Mouse (Mus musculus): ENCODE measurements around the gene Thap8. TPM values are rescaled to one million over a fixed set of nuclear protein-coding genes. Genes with fewer than 3 reads are reported as not detected.

Gene Thap8
- polyA plus RNA-seq, 1 experiment from 2014 or later = 0.13 TPM

DNA sequence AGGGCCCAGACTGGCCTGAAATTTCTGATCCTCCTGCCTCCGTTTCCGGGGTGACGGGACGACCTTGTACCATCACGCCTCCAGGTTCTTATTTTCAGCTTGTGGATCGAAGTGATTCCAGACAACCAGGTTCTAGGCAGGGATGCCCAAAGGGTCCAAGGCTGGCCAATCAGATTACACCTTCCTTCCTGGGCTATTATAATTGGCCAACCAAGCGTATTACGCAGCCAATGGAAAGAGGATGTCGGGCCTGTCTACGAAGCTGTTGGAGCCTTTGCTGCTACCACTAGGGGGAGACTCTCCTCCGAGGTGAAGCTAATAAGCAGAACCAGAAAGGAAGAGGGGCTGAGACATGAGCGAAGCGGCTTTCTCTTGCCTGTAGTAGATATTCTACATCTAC lies 52.0 kb downstream of the Thap8 start:
- Histone ChIP-seq H3K4me1 (replicated peaks) (no peaks in the 10 kb centered on the region), H3K9ac (no peak overlapping the region), H3K27ac (no peak overlapping the region), H3K4me2 (no peak overlapping the region), H3K9me3 (replicated peaks) (no peaks in the 10 kb centered on the region), H3K4me3 (replicated peaks) (no peak overlapping the region), H3K36me3 (no peaks in the 10 kb centered on the region), H3K27me3 (peaks cover 56% of the 10 kb centered on the region)
- peak; percentile 70 for ATAC-seq (ENCODE audit: low read depth)
- peak; percentile 44 for DNase-seq
- 12% methylated on average over 13 of the region's 13 CpGs for WGBS (ENCODE audit: insufficient replicate concordance)

DNA sequence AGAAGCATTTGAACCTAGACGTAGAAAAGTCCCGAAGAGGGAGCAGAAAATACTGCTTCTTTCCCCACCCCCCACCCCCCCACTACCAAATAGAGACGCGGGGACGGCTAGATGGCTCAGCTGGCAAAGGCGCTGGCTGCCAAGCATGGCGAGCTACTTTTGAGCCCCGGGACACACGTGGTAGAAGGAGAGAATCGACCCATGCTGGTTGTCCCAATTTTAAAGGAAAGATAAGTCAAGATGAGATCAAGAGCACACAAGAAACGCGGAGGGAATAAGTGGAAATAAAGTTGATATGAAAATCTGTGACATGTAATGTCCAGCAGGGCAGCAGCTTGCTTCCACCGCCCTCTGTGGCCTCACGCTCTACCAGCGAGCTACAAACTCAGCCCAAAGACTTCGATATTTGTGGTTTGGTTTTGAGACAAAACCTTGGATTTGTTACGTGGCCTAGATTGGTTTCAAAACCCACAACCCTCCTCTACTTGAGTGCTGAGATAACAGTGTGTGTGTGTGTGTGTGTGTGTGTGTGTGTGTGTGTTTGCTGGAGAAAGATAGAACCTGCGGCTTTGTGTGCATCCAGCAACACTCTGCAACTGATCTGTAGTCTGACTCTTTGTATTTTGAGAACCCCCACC lies 52.8 kb downstream of the Thap8 start:
- H3K9ac ChIP-seq = no peak overlapping the region
- no peak overlapping the region for H3K27ac ChIP-seq
- peaks cover 50% of the 10 kb centered on the region for H3K27me3 ChIP-seq
- DNase-seq (no peak), ATAC-seq (ENCODE audit: low read depth) (no peak)
- no peaks in the 10 kb centered on the region for H3K4me1 ChIP-seq (replicated peaks)
- H3K9me3 ChIP-seq (replicated peaks) = no peaks in the 10 kb centered on the region
- no peak overlapping the region for H3K4me3 ChIP-seq (replicated peaks)
- no peaks in the 10 kb centered on the region for H3K36me3 ChIP-seq
- H3K4me2 ChIP-seq = no peak overlapping the region
- WGBS (ENCODE audit: insufficient replicate concordance) = 47% methylated on average over 18 of the region's 18 CpGs

DNA sequence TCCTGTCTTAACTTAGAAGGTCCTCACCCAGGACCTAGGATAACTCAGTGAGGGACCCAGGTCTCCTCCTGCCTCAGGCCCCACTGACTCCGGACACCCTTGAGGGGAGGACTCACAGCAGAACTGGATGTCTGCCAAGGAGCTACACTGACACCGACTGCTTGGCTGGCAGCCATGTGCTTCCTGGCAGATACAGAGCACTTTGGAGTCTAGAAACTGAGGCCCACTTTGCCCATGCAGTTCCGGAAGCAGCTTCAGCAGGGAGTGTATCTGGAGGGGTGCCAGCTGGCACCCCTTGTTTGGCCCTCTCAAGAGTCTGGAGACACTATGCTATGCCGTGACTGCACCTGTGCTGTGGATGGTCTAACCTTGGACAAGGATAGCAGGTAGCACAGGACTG lies 53.5 kb downstream of the Thap8 start:
- H3K4me1 ChIP-seq (replicated peaks) = no peaks in the 10 kb centered on the region
- no peaks in the 10 kb centered on the region for H3K36me3 ChIP-seq
- 38% methylated on average over 4 of the region's 4 CpGs for WGBS (ENCODE audit: insufficient replicate concordance)
- H3K9me3 ChIP-seq (replicated peaks) = no peaks in the 10 kb centered on the region
- DNase-seq = no peak
- ATAC-seq (ENCODE audit: low read depth) = no peak
- H3K27ac ChIP-seq = no peak overlapping the region
- no peak overlapping the region for H3K9ac ChIP-seq
- peaks cover 47% of the 10 kb centered on the region for H3K27me3 ChIP-seq
- no peak overlapping the region for H3K4me3 ChIP-seq (replicated peaks)
- H3K4me2 ChIP-seq = no peak overlapping the region

GRCm38 (mm10) chr7:30334563-30334962 lies 54.7 kb downstream of the Thap8 start:
- H3K27me3 ChIP-seq = peaks cover 49% of the 10 kb centered on the region

GRCm38 (mm10) chr7:30335688-30336087 lies 55.8 kb downstream of the Thap8 start:
- no peak overlapping the region for H3K4me3 ChIP-seq (replicated peaks)
- no peak for ATAC-seq (ENCODE audit: low read depth)
- peaks cover 49% of the 10 kb centered on the region for H3K27me3 ChIP-seq
- H3K27ac ChIP-seq = no peak overlapping the region
- no peaks in the 10 kb centered on the region for H3K4me1 ChIP-seq (replicated peaks)
- H3K9me3 ChIP-seq (replicated peaks) = no peaks in the 10 kb centered on the region
- WGBS (ENCODE audit: insufficient replicate concordance) = 67% methylated on average over 6 of the region's 6 CpGs
- H3K36me3 ChIP-seq = no peaks in the 10 kb centered on the region
- no peak for DNase-seq
- no peak overlapping the region for H3K9ac ChIP-seq
- H3K4me2 ChIP-seq = no peak overlapping the region

More at GRCm38 (mm10) chr7:30334563-30334962, 54.7 kb downstream of the Thap8 start:
- Histone ChIP-seq H3K4me1 (replicated peaks) (no peaks in the 10 kb centered on the region), H3K36me3 (no peaks in the 10 kb centered on the region), H3K4me2 (no peak overlapping the region), H3K27ac (no peak overlapping the region), H3K9ac (no peak overlapping the region), H3K9me3 (replicated peaks) (no peaks in the 10 kb centered on the region), H3K4me3 (replicated peaks) (no peak overlapping the region)
- WGBS (ENCODE audit: insufficient replicate concordance) = 37% methylated on average over 5 of the region's 5 CpGs
- ATAC-seq (ENCODE audit: low read depth) (no peak), DNase-seq (no peak)

- no peaks in the 10 kb centered on the region for H3K36me3 ChIP-seq
- H3K27ac ChIP-seq = no peak overlapping the region
- WGBS (ENCODE audit: insufficient replicate concordance) = 3% methylated on average over 9 of the region's 9 CpGs
- H3K4me3 ChIP-seq (replicated peaks) = no peak overlapping the region
- H3K9ac ChIP-seq = no peak overlapping the region
- H3K9me3 ChIP-seq (replicated peaks) = no peaks in the 10 kb centered on the region
- no peak overlapping the region for H3K4me2 ChIP-seq
- H3K27me3 ChIP-seq = peaks cover 44% of the 10 kb centered on the region
- no peaks in the 10 kb centered on the region for H3K4me1 ChIP-seq (replicated peaks)
- DNase-seq (peak; percentile 46), ATAC-seq (ENCODE audit: low read depth) (no peak)
Measured at GRCm38 (mm10) chr7:30336384-30336783, 56.5 kb downstream of the Thap8 start.

DNA sequence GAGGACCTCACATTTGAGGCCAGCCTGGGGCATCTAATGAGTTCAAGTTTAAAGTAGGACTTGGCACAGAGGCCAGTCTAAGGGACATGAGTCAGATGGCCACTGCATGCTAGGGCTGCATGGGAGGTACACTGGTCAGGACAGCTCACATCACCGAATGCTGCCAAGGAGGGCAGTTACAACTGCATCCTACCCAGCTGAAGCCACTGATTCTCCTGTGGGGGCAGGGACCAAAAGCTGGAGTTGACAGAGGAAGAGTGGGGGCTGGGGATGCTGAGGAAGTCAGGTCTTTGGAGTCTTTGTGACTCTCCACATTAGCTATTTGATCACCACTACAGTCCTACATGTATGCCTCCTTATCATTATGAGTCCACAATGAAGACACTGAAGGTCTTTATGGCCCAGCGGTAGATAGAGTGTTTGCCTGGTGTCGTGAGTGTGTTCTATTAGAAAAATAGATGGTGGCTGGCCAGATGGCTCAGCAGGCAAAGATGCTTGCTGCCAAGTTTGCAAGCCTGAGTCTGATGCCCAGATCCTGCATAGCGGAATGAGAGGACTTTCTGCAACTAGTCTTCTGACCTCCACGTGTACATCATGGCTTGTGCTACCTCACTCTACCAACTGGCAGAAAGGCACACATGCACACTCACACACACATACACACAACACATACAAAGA lies 59.7 kb downstream of the Thap8 start:
- H3K9ac ChIP-seq = no peak overlapping the region
- 62% methylated on average over 5 of the region's 5 CpGs for WGBS (ENCODE audit: insufficient replicate concordance)
- H3K27ac ChIP-seq = no peak overlapping the region
- no peak for DNase-seq
- H3K9me3 ChIP-seq (replicated peaks) = no peaks in the 10 kb centered on the region
- H3K36me3 ChIP-seq = no peaks in the 10 kb centered on the region
- H3K27me3 ChIP-seq = peaks cover 18% of the 10 kb centered on the region
- no peak overlapping the region for H3K4me2 ChIP-seq
- H3K4me1 ChIP-seq (replicated peaks) = no peaks in the 10 kb centered on the region
- no peak for ATAC-seq (ENCODE audit: low read depth)
- no peak overlapping the region for H3K4me3 ChIP-seq (replicated peaks)

Other genes with a start within 250 kb of the Thap8 start
- 0.29 and 0.41 TPM in 2 replicates for gene Zfp14, start 228.7 kb upstream of the Thap8 start, polyA plus RNA-seq (2015; fragmentation: Nextera tagmentation; extraction: Ambion mirVana)
- gene Zfp82, start 207.2 kb upstream of the Thap8 start, polyA plus RNA-seq (2015; fragmentation: Nextera tagmentation; extraction: Ambion mirVana) = 1.7 and 2.1 TPM in 2 replicates
- gene Gm26920, start 189.7 kb upstream of the Thap8 start, polyA plus RNA-seq (2015; fragmentation: Nextera tagmentation; extraction: Ambion mirVana) = 0.44 TPM in 1 of 2 replicates, not detected in the other
- 2.0 and 2.5 TPM in 2 replicates for gene Zfp566, start 189.6 kb upstream of the Thap8 start, polyA plus RNA-seq (2015; fragmentation: Nextera tagmentation; extraction: Ambion mirVana)
- gene Zfp260, start 185.3 kb upstream of the Thap8 start, polyA plus RNA-seq (2015; fragmentation: Nextera tagmentation; extraction: Ambion mirVana) = 12.7 and 18.3 TPM in 2 replicates
- 1.6 and 2.1 TPM in 2 replicates for gene Zfp382, start 158.2 kb upstream of the Thap8 start, polyA plus RNA-seq (2015; fragmentation: Nextera tagmentation; extraction: Ambion mirVana)
- gene Zfp146, start 110.3 kb upstream of the Thap8 start, polyA plus RNA-seq (2015; fragmentation: Nextera tagmentation; extraction: Ambion mirVana) = 4.8 and 6.2 TPM in 2 replicates
- 4.2 and 4.8 TPM in 2 replicates for gene Cox7a1, start 96.0 kb upstream of the Thap8 start, polyA plus RNA-seq (2015; fragmentation: Nextera tagmentation; extraction: Ambion mirVana)
- 39.0 and 40.8 TPM in 2 replicates for gene Capns1, start 81.3 kb upstream of the Thap8 start, polyA plus RNA-seq (2015; fragmentation: Nextera tagmentation; extraction: Ambion mirVana)
- 67.1 and 70.0 TPM in 2 replicates for gene Polr2i, start 48.1 kb upstream of the Thap8 start, polyA plus RNA-seq (2015; fragmentation: Nextera tagmentation; extraction: Ambion mirVana)
- 62.1 and 63.7 TPM in 2 replicates for gene Tbcb, start 47.8 kb upstream of the Thap8 start, polyA plus RNA-seq (2015; fragmentation: Nextera tagmentation; extraction: Ambion mirVana)
- not detected in 2 replicates for gene Ovol3, start 44.4 kb upstream of the Thap8 start, polyA plus RNA-seq (2015; fragmentation: Nextera tagmentation; extraction: Ambion mirVana)
- 7.0 and 8.1 TPM in 2 replicates for gene Wdr62, start 325 bp downstream of the Thap8 start, polyA plus RNA-seq (2015; fragmentation: Nextera tagmentation; extraction: Ambion mirVana)
- gene Clip3, start 11.6 kb downstream of the Thap8 start, polyA plus RNA-seq (2015; fragmentation: Nextera tagmentation; extraction: Ambion mirVana) = 1.4 and 1.7 TPM in 2 replicates
- 17.2 and 18.9 TPM in 2 replicates for gene Alkbh6, start 28.6 kb downstream of the Thap8 start, polyA plus RNA-seq (2015; fragmentation: Nextera tagmentation; extraction: Ambion mirVana)
- gene Syne4, start 34.7 kb downstream of the Thap8 start, polyA plus RNA-seq (2015; fragmentation: Nextera tagmentation; extraction: Ambion mirVana) = 6.1 and 8.8 TPM in 2 replicates
- 1.3 and 1.8 TPM in 2 replicates for gene E130208F15Rik, start 41.6 kb downstream of the Thap8 start, polyA plus RNA-seq (2015; fragmentation: Nextera tagmentation; extraction: Ambion mirVana)
- 6.4 and 6.6 TPM in 2 replicates for gene Sdhaf1, start 43.8 kb downstream of the Thap8 start, polyA plus RNA-seq (2015; fragmentation: Nextera tagmentation; extraction: Ambion mirVana)
- gene Lrfn3, start 82.7 kb downstream of the Thap8 start, polyA plus RNA-seq (2015; fragmentation: Nextera tagmentation; extraction: Ambion mirVana) = 1.4 and 1.5 TPM in 2 replicates
- gene Tyrobp, start 133.7 kb downstream of the Thap8 start, polyA plus RNA-seq (2015; fragmentation: Nextera tagmentation; extraction: Ambion mirVana) = 65.8 and 80.0 TPM in 2 replicates
- gene Hcst, start 139.8 kb downstream of the Thap8 start, polyA plus RNA-seq (2015; fragmentation: Nextera tagmentation; extraction: Ambion mirVana) = 2.7 and 4.0 TPM in 2 replicates
- 1.2 TPM in 2 replicates for gene Nfkbid, start 141.6 kb downstream of the Thap8 start, polyA plus RNA-seq (2015; fragmentation: Nextera tagmentation; extraction: Ambion mirVana)
- 4.6 and 4.7 TPM in 2 replicates for gene Aplp1, start 165.4 kb downstream of the Thap8 start, polyA plus RNA-seq (2015; fragmentation: Nextera tagmentation; extraction: Ambion mirVana)
- 0.16 and 0.20 TPM in 2 replicates for gene Kirrel2, start 177.6 kb downstream of the Thap8 start, polyA plus RNA-seq (2015; fragmentation: Nextera tagmentation; extraction: Ambion mirVana)
- gene Nphs1, start 178.2 kb downstream of the Thap8 start, polyA plus RNA-seq (2015; fragmentation: Nextera tagmentation; extraction: Ambion mirVana) = 0.13 and 0.17 TPM in 2 replicates
- 28.1 and 28.6 TPM in 2 replicates for gene Prodh2, start 213.5 kb downstream of the Thap8 start, polyA plus RNA-seq (2015; fragmentation: Nextera tagmentation; extraction: Ambion mirVana)